Mouse (Mus musculus) retina, postnatal 7 days (tissue): ENCODE data around the gene Hoxd12.
A peak's percentile ranks its signal among the peaks of the same experiment; 100 is the strongest.

Experiments used
- DNase-seq: peaks from one replicate; pipeline ENCODE4 v3.0.0-alpha.2; 2012; ENCODE audit warnings: low read depth, low spot score

Gene Hoxd12

DNA sequence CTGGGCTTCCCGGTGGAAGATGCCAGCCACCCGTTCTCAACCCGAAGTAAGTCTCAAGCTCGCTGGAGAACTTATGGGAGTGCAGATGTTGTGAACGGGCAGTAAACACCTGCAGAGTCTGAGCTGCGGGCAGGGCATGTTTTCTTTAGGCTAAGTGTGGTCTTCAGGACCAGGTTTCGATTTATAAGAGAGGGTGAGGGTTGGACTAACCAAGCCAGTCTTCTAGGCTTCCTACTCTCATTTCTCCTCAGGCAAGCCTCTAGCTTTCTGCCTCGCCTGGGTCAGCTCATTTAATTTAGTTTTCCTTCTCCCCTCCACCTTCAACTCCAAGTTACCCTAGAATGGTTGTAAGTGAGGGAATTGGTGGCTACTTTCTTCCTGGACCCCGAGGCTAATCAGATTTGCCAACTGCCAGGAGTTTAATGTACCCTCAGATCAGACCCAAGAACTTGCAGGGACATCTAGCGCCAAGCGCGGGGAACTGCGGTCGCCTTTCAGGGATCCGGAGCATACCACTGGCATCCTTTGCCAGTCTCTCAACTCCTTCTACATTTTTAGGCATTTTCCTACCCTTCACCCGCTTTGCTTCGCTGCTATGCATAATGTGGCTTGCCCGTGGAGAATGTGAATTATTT, 11.4 kb upstream of the Hoxd12 start:
- peak; percentile 53 for DNase-seq

DNA sequence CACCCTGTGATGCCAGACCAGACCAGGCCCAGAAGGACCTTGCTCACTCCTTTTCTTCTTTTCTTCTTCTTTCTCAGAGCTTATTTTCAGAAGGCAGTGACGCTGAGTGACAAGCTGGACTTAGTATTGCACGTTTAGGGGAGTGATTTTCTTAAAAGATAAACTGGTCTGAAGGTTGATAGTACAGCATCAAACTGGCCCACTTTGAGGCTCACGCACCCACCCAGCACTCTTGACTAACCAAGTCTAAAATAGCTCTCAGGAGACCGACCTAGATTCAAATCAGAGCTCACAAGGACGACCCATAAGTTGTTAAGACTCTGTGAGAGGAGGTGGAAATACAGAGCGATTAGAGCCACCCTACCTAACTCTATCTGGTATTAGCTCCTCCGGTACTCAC, 8.4 kb upstream of the Hoxd12 start:
- no peak for DNase-seq

DNA sequence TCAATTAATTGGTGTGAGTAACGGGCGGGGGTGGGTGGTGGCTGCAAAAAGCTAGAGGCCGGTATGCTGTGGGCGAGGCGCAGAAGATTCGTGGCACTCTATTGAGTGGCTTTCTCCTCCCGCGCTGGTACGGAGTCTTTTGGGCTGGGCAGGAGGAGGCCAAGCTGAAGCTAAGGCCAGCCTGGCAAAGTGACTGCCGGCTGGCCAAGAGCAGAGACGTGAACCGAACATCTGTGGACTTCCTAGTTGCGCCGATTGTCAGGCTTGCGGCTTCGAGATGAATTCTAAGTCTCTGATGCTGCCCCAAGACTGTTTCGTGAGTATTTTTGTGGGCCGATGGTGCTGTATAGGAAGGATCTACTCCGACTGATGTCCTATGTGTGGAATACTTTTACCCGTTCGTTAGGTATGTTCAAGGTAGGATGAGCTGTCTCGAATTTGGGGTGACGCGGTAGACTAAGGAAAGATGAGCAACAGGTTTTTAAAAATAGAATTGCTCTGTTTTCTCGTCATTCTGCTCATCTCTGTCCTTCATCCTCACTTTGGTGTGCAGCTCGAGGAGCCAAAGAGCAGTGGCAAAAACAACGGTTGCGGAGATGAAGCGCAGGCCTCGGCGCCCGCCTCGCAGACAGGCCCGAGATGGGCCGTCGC, 7.5 kb upstream of the Hoxd12 start:
- no peak for DNase-seq

- no peak for DNase-seq
These were observed 6.9 kb upstream of the Hoxd12 start, which contains the start of gene Hoxd13 for GRCm38 (mm10) chr2:74667842-74668357. Gene Hoxd13 (plus strand): TSS chr2:74668310.

DNA sequence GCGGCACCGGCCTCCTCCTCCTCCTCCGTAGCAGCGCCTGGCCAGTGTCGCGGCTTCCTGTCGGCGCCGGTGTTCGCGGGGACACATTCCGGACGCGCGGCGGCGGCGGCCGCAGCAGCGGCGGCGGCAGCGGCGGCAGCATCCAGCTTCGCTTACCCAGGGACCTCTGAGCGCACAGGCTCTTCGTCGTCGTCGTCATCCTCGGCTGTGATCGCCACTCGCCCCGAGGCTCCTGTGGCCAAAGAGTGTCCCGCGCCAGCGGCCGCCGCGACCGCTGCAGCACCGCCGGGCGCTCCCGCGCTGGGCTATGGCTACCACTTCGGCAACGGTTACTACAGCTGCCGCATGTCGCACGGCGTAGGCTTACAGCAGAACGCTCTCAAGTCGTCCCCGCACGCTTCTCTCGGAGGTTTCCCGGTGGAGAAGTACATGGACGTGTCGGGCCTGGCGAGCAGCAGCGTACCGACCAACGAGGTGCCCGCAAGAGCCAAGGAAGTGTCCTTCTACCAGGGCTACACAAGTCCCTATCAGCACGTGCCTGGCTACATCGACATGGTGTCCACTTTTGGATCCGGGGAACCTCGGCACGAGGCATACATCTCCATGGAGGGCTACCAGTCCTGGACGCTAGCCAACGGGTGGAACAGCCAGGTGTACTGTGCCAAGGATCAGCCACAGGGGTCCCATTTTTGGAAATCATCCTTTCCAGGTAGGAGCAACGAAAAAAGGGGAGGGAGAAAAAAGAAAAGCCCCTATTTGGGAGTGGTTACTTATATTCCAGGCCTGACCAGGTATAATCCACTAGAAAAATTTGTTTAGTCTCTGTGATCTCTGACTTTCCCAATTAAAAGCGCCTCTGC, 6.2 kb upstream of the Hoxd12 start:
- no peak for DNase-seq

GRCm38 (mm10) chr2:74669230-74669578, 5.6 kb upstream of the Hoxd12 start:
- no peak for DNase-seq

DNA sequence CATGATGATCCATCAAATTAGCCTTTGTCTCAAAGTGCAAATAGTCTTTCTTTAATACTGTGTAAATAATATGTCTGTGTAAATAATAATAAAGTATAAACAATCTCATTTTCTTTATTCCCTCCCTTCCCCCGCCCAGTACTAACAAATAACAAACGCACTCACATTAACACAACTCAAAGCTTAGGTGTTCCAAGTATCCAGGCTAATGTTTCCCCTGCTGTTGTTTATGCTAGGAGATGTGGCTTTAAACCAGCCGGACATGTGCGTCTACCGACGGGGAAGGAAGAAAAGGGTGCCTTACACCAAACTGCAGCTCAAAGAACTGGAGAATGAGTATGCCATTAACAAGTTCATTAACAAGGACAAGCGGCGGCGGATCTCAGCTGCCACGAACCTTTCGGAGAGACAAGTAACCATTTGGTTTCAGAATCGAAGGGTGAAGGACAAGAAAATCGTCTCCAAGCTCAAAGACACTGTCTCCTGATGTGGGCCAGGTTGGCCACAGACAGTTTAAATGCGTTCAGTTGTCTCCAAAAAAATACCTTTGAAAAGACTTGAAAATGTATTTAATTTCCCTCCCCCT, 5.1 kb upstream of the Hoxd12 start:
- DNase-seq = no peak

- DNase-seq = no peak
These were observed 4.1 kb upstream of the Hoxd12 start for GRCm38 (mm10) chr2:74670632-74671188.

DNA sequence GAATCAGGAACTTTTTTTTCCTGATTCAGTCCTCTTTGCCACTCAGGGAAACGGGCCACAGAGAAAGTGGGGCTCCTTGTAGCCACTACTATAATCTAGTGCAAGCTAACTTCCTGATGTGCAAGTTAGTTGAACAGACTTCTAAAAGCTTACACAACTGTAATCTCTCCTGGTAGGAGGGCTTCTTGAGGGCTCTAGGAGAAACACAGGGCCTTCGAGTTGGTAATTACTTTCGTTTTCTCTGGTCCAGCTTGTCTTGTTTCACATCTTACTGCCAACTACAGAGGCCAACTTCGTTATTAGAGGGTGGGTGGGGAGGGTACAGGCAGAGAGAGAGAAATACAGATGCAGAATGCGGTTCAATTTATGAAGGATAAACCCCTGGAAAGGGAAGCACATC, 3.0 kb upstream of the Hoxd12 start:
- DNase-seq = no peak

GRCm38 (mm10) chr2:74672481-74673362, 2.1 kb upstream of the Hoxd12 start:
- peak; percentile 59 for DNase-seq

GRCm38 (mm10) chr2:74673835-74674425, 883 bp upstream of the Hoxd12 start:
- DNase-seq = no peak

- DNase-seq = no peak
These were observed 961 bp downstream of the Hoxd12 start for GRCm38 (mm10) chr2:74675666-74676282.

GRCm38 (mm10) chr2:74676376-74677052, 1.7 kb downstream of the Hoxd12 start:
- DNase-seq = no peak

- no peak for DNase-seq
These were observed 2.3 kb downstream of the Hoxd12 start for GRCm38 (mm10) chr2:74677106-74677505.

DNA sequence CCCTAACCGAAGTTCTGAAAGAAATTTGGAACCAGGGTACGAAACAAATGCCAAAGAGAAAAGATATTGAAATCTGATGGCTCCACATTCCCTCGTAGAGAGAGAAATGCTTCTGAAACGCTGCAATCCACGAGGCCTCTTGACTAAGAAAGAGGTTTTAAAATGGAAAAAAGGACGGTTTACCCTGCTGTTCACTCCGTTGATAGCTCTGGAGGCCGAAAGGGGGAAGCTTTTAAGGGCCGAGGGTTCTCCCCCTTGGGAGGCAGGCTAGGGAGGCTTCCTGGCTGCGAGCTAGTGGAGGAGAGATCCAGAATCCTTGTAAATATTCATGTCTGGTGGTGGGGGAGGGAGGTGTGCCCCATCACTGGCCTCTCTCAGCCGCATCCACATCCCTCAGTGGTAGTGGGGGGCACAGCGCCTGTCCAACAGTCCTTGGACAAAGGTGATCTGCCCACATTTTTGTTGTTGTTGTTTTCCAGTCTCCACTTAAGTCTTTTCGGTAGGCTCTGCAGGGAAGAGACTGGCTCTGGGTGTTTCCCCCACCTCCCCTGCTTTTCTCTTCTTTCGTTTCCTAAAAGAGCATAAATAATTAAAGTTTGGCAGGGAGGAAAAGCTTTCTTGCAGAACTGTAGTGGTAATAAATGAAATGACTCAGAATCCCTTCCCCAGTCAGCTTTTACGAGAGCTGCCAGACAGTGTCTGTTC, 4.2 kb downstream of the Hoxd12 start, which contains the start of gene Hoxd11:
Gene Hoxd11, plus strand, starts transcription at position 667 of the 705 bp plus-strand sequence.
- DNase-seq = no peak

DNA sequence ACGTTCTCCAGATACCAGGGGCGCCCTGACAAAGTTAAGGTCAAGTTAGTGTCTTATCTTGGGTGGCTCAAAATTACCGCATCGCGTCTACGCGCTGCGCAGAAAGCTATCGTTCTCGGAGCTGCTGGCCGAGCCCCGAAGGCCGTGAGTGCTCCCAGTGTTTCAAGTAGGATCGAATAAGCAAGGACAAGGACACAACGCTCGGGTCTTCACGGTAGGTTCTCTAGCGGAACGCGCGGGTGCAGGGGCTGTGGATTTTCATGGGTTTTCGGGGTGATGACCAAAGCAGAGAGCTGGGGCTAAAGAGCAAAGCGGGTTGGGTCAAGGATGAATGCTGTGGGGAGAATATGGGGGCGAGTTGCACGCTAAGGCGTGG, 4.8 kb downstream of the Hoxd12 start:
- no peak for DNase-seq

GRCm38 (mm10) chr2:74679980-74680379, 5.2 kb downstream of the Hoxd12 start:
- no peak for DNase-seq

- DNase-seq = no peak
These were observed 6.0 kb downstream of the Hoxd12 start for GRCm38 (mm10) chr2:74680561-74681398.
